Mouse (Mus musculus) kidney, adult 2 months (tissue): Measurements from ENCODE around the gene Tuba4a.

Source experiments
- CTCF ChIP-seq: fragments of 200-500 bp; conservative IDR thresholded peaks from 2 replicates; pipeline ENCODE4 v1.5.1; 2011; ENCODE audit warnings: low read depth, mild to moderate bottlenecking, control low read depth, low read length, moderate library complexity, mixed read lengths; ENCODE audit not compliant: insufficient read depth, insufficient read length
- POLR2A ChIP-seq: fragments of 200-500 bp; IDR thresholded peaks from one replicate; pipeline ENCODE4 v1.6.1; 2011; ENCODE audit warnings: low read depth, low read length, control low read depth

GRCm38 (mm10) chr1:75255516-75256046, 35.9 kb upstream of the Tuba4a start:
- TF ChIP-seq POLR2A, result no peak
- TF ChIP-seq CTCF, result no peak
